22 mouse cellular contexts compared by ENCODE assay signal in genomic region chr13:6503761-6504160, GRCm38 (mm10).
"Had no signal": no experiment of that assay in that cellular context is flagged by ENCODE, and none has a peak within 500 bp of the region (broad histone marks: within the 10 kb centered on the region; RNA-seq: fewer than 3 reads in every experiment).

No protein-coding gene starts in this region.

- H3K4me1 ChIP-seq: heart, embryonic 10.5 days; heart, embryonic 12.5 days; hindbrain, embryonic 13.5 days; hindbrain, embryonic 15.5 days; limb, embryonic 10.5 days; limb, embryonic 12.5 days had no signal

- H3K27ac ChIP-seq: heart, adult 2 months; heart, embryonic 10.5 days; hindbrain, embryonic 13.5 days; hindbrain, embryonic 15.5 days; hindbrain, postnatal 0 days; layer of hippocampus, adult 2 months; left cerebral cortex, adult 2 months; limb, embryonic 10.5 days; limb, embryonic 12.5 days had no signal

- ATAC-seq: hindbrain, postnatal 0 days; intestine, postnatal 0 days had no signal

- DNase-seq: gastrocnemius, postnatal 14 days; gastrocnemius, postnatal 36 days; heart, adult 2 months; heart, postnatal 10 days; heart, postnatal 4 days; kidney, adult 18-20 months; kidney, adult 8-10 months; kidney, postnatal 10 days; kidney, postnatal 25 days; kidney, postnatal 4 days; liver had no signal

- H3K36me3 ChIP-seq: heart, embryonic 10.5 days; heart, embryonic 12.5 days; hindbrain, embryonic 13.5 days; hindbrain, embryonic 15.5 days; limb, embryonic 10.5 days; limb, embryonic 12.5 days had no signal

- H3K9ac ChIP-seq: heart, embryonic 12.5 days; hindbrain, embryonic 13.5 days; hindbrain, embryonic 15.5 days; limb, embryonic 12.5 days had no signal

- H3K4me2 ChIP-seq: heart, embryonic 12.5 days; hindbrain, embryonic 13.5 days; hindbrain, embryonic 15.5 days; limb, embryonic 12.5 days; liver, embryonic 11.5 days had no signal

- H3K9me3 ChIP-seq: heart, embryonic 10.5 days; heart, embryonic 12.5 days; hindbrain, embryonic 13.5 days; hindbrain, embryonic 15.5 days; limb, embryonic 10.5 days; limb, embryonic 12.5 days had no signal

- H3K4me3 ChIP-seq: heart, adult 2 months; heart, embryonic 10.5 days; heart, embryonic 12.5 days; hindbrain, embryonic 13.5 days; hindbrain, embryonic 15.5 days; layer of hippocampus, adult 2 months; left cerebral cortex, adult 2 months; limb, embryonic 10.5 days; limb, embryonic 12.5 days had no signal

- H3K27me3 ChIP-seq: heart, embryonic 12.5 days; hindbrain, embryonic 13.5 days; hindbrain, embryonic 15.5 days; limb, embryonic 12.5 days had no signal
